Mouse (Mus musculus) neural tube, embryonic 14.5 days (tissue): Measurements from ENCODE around the gene Ano4. TPM values are rescaled to one million over a fixed set of nuclear protein-coding genes. Genes with fewer than 3 reads are reported as not detected.

Experiments
- ATAC-seq: fragments of 200-750 bp; cut with Nextera tagmentation; 2 replicates; pipeline ENCODE4 v1.8.0; 2017; ENCODE audit warnings: low read depth, mild to moderate bottlenecking, moderate TSS enrichment, moderate library complexity
- H3K27ac ChIP-seq: fragments of 300-500 bp; sonication (generic); 2 replicates; pipeline ENCODE4 v1.5.1; 2014; ENCODE audit warnings: low read depth, mild to moderate bottlenecking, control low read depth, low read length, moderate library complexity, mixed read lengths
- H3K27me3 ChIP-seq: fragments of 300-500 bp; sonication (generic); 2 replicates; pipeline ENCODE4 v1.6.1; 2014; ENCODE audit warnings: low read length; ENCODE audit not compliant: control insufficient read depth, insufficient read depth
- H3K36me3 ChIP-seq: fragments of 300-500 bp; sonication (generic); 2 replicates; pipeline ENCODE4 v1.6.1; 2014; ENCODE audit warnings: low read length, mixed read lengths; ENCODE audit not compliant: control insufficient read depth, insufficient read depth
- H3K4me1 ChIP-seq: fragments of 300-500 bp; sonication (generic); 2 replicates; pipeline ENCODE4 v1.6.1; 2014; ENCODE audit warnings: low read length; ENCODE audit not compliant: control insufficient read depth, insufficient read depth
- H3K4me2 ChIP-seq: fragments of 300-500 bp; sonication (generic); 2 replicates; pipeline ENCODE4 v1.6.1; 2014; ENCODE audit warnings: mild to moderate bottlenecking, low read depth, low read length, control low read depth
- H3K4me3 ChIP-seq: fragments of 300-500 bp; sonication (generic); 2 replicates; pipeline ENCODE4 v1.5.1; 2014; ENCODE audit warnings: low read depth, low read length, control low read depth, mixed read lengths
- H3K9ac ChIP-seq: fragments of 300-500 bp; sonication (generic); replicated peaks from 2 replicates; pipeline ENCODE4 v1.6.1; 2014; ENCODE audit warnings: low read depth, mild to moderate bottlenecking, control low read depth, low read length, mixed read lengths
- H3K9me3 ChIP-seq: fragments of 300-500 bp; sonication (generic); 2 replicates; pipeline ENCODE4 v1.6.1; 2016; ENCODE audit warnings: low read length; ENCODE audit not compliant: control insufficient read depth
- WGBS: fragments of 180-500 bp; shearing (Covaris S2); extraction: QIAGEN DNeasy Blood & Tissue Kit; methylation state at CpG from one replicate; pipeline ENCODE4 v1.1.7; 2014; 5-methylcytosine and 5-hydroxymethylcytosine counted together
- polyA plus RNA-seq: library from polyadenylated mRNA; unstranded; fragments of >200 nt; fragmentation: Nextera tagmentation; extraction: Ambion mirVana; gene quantifications from 2 replicates; pipeline ENCODE4 v1.2.1, GENCODE M21; 2014

Ano4 gene
- polyA plus RNA-seq, 1 experiment from 2014 or later: 15.4 TPM

DNA sequence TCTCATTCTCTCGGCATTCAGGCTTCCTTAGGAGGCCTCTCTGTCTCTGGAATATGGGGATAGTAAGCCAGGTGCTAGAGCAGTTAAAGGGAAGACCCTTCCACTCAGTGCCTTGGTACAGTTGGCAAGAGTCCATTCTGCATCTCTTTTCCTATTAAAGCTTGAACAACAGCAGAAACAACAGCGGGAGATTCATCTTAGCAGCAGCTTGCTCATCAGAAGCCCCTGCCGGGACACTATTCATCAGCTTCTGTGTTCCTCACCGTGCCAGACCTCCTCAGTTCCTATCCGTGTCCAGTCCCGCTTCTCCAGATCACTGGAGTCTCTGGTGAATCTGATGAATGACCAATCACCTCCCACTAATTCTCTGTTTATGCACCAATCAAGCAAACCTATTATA lies 128.5 kb downstream of the Ano4 start:
- Histone ChIP-seq H3K4me1 (no peaks in the 10 kb centered on the region), H3K27ac (no peak overlapping the region), H3K9me3 (no peaks in the 10 kb centered on the region), H3K4me3 (no peak overlapping the region), H3K27me3 (no peaks in the 10 kb centered on the region), H3K9ac (no peak overlapping the region), H3K36me3 (no peaks in the 10 kb centered on the region), H3K4me2 (no peak overlapping the region)
- 72% methylated on average over 6 of the region's 6 CpGs for WGBS
- ATAC-seq: no peak

DNA sequence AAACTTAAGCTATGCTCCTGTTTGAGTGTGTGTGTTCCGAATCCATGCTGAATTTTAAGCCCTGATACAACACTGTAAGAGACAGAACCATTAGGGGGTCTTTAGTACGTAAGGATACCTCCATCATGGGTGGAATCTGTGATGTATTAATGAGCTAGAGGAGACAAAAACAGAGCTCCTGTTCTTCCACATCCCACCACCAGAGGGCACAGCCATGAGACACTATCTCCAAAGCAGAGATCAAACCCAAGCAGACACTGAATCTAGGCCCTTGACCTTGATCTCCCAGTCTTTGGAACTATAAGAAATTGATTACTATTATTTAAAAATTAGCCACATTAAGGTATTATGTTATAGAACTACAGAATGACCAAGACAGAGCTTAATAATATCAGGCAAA lies 138.7 kb downstream of the Ano4 start:
- Histone ChIP-seq H3K9me3 (no peaks in the 10 kb centered on the region), H3K4me3 (no peak overlapping the region), H3K9ac (no peak overlapping the region), H3K4me1 (no peaks in the 10 kb centered on the region), H3K36me3 (no peaks in the 10 kb centered on the region), H3K27ac (no peak overlapping the region), H3K27me3 (no peaks in the 10 kb centered on the region), H3K4me2 (no peak overlapping the region)
- WGBS: 51% methylated on average over 2 of the region's 2 CpGs
- ATAC-seq: no peak

DNA sequence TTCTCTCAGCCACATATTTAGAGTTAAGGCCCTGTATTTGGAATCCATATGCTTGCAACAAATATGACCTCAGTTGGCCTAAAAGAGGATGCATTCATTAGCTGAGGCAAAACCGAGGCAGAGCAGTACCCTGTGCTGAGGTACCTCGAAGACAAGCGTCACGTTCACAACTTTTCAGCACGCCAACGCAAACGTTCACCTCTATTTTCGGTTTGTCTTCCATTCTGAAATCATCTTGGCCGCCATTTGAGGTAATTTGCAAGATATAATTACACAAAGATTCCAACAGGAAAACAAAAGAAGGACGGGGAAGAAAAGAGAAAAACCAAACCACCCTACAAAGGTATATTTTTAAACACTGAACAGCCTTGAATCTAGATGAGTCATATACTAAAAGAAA lies 148.1 kb downstream of the Ano4 start:
- Histone ChIP-seq H3K27me3 (no peaks in the 10 kb centered on the region), H3K27ac (no peak overlapping the region), H3K9ac (no peak overlapping the region), H3K9me3 (no peaks in the 10 kb centered on the region), H3K36me3 (no peaks in the 10 kb centered on the region), H3K4me1 (no peaks in the 10 kb centered on the region), H3K4me2 (no peak overlapping the region), H3K4me3 (no peak overlapping the region)
- no peak for ATAC-seq
- 94% methylated on average over 10 of the region's 10 CpGs for WGBS

DNA sequence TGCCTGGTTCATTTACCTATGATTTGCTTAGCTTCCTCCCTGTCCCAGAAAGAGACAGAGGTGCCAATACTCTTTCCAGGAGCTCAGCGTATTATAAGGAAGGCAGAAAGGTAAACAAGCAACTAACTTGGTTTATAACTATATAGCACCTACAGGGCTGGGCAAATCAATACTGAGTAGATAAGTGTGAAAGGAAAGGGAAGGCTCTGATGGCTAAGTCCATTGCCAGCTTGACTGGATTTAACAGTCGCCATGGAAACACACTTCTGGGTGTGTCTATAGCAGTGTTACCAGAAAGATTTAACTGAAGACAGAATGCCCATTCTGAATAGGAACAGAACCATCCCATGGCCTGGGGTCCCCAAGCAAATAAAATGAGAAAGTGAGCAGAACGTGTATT lies 149.5 kb downstream of the Ano4 start:
- no peaks in the 10 kb centered on the region for H3K9me3 ChIP-seq
- no peaks in the 10 kb centered on the region for H3K27me3 ChIP-seq
- no peaks in the 10 kb centered on the region for H3K4me1 ChIP-seq
- no peak overlapping the region for H3K9ac ChIP-seq
- no peak overlapping the region for H3K4me2 ChIP-seq
- no peak overlapping the region for H3K27ac ChIP-seq
- WGBS: 58% methylated on average over 3 of the region's 3 CpGs
- H3K4me3 ChIP-seq: no peak overlapping the region
- no peak for ATAC-seq
- no peaks in the 10 kb centered on the region for H3K36me3 ChIP-seq

DNA sequence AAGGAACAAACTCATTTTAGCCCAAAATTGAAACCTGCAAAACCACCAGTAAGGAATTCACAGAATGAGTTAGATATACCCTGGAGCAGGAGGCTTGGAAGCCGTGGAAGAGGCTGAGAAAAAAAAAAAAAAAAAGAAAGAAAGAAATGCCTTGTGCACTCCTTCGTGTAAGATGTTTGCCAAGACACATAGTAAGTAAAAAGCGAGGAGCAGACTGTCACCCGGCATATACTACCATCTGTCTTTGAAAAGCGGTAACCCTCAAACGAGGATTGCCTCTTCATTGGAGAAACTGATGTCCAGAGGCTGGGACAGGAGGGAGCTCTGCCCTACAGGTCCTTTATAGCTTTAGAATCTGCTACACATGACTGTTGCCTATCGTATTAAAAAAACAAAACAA lies 150.1 kb downstream of the Ano4 start:
- no peaks in the 10 kb centered on the region for H3K36me3 ChIP-seq
- no peaks in the 10 kb centered on the region for H3K27me3 ChIP-seq
- WGBS: 83% methylated on average over 7 of the region's 7 CpGs
- H3K4me1 ChIP-seq: no peaks in the 10 kb centered on the region
- no peak overlapping the region for H3K27ac ChIP-seq
- H3K9ac ChIP-seq: no peak overlapping the region
- ATAC-seq: no peak
- H3K4me2 ChIP-seq: no peak overlapping the region
- H3K4me3 ChIP-seq: no peak overlapping the region
- H3K9me3 ChIP-seq: no peaks in the 10 kb centered on the region

DNA sequence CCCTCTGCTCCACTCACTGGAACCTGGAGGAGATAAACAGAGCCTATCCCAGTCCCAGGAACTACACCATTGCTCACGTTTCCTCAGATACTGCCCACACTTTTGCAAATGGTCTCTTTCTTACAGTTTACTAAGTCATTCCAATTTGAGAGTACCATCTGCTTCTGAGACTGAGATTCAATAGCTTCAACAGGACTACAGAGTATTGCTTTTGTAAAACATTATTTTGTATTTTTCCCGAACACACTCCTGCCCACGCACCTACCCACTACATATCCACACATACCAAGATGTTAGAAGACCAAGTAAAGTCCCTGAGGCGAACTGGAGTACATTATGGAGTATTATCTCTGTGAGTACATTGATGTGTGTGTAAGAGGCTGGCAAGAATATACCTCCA lies 166.6 kb downstream of the Ano4 start:
- H3K27me3 ChIP-seq: no peaks in the 10 kb centered on the region
- H3K9me3 ChIP-seq: no peaks in the 10 kb centered on the region
- H3K4me3 ChIP-seq: no peak overlapping the region
- no peaks in the 10 kb centered on the region for H3K36me3 ChIP-seq
- no peak overlapping the region for H3K9ac ChIP-seq
- H3K27ac ChIP-seq: no peak overlapping the region
- no peak for ATAC-seq
- no peaks in the 10 kb centered on the region for H3K4me1 ChIP-seq
- no peak overlapping the region for H3K4me2 ChIP-seq
- 87% methylated on average over 4 of the region's 4 CpGs for WGBS

DNA sequence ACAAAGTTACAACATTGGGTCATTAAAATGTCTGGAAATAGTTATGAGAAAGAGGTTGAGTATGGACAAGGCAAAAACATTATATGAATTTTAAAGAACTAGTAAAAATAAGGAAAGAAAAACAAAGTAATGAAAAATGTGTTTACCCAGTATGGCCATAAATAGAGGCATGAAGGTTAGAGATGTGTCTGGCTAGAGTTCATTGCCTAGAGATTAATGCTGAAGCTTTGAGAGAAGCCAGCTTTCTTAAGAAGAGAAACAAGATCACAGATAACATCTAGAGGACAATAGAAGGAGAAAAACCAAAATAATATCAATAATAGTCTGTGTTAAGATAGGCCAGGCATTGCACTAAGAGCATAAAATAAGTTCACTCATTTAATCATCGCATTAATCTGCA lies 180.0 kb downstream of the Ano4 start:
- whole genome bisulfite sequencing: 90% methylated on average over 1 of the region's 1 CpGs
- ATAC-seq: no peak
- no peak overlapping the region for H3K4me3 ChIP-seq

DNA sequence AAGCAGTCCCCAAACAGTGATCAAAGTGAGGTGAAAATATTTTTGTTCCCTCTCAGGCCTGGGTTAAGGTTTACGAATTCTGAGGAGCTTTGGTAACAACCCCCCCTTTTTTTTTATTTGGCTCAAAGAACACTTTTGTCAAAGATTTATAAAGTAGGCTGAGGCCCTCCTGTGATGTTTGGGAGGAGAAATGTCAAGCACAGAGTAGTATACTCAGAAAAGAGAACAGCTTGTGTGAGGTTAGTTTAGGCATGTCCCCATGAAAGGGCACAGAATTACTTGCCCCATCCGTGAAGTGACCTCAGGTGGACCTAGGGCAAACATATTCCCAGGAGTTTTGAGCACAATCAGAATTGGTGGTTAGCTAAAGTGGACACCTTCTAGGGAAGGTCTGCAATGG lies 189.1 kb downstream of the Ano4 start:
- H3K9ac ChIP-seq: no peak overlapping the region
- no peaks in the 10 kb centered on the region for H3K36me3 ChIP-seq
- H3K4me1 ChIP-seq: no peaks in the 10 kb centered on the region
- no peak overlapping the region for H3K27ac ChIP-seq
- H3K4me2 ChIP-seq: no peak overlapping the region
- H3K9me3 ChIP-seq: no peaks in the 10 kb centered on the region
- no peak overlapping the region for H3K4me3 ChIP-seq
- WGBS: 79% methylated on average over 2 of the region's 2 CpGs
- H3K27me3 ChIP-seq: no peaks in the 10 kb centered on the region
- no peak for ATAC-seq

More for the DNA sequence above, 180.0 kb downstream of the Ano4 start:
- no peaks in the 10 kb centered on the region for H3K4me1 ChIP-seq
- no peak overlapping the region for H3K4me2 ChIP-seq
- H3K27me3 ChIP-seq: no peaks in the 10 kb centered on the region
- H3K9ac ChIP-seq: no peak overlapping the region
- H3K9me3 ChIP-seq: no peaks in the 10 kb centered on the region
- H3K27ac ChIP-seq: no peak overlapping the region
- H3K36me3 ChIP-seq: no peaks in the 10 kb centered on the region

DNA sequence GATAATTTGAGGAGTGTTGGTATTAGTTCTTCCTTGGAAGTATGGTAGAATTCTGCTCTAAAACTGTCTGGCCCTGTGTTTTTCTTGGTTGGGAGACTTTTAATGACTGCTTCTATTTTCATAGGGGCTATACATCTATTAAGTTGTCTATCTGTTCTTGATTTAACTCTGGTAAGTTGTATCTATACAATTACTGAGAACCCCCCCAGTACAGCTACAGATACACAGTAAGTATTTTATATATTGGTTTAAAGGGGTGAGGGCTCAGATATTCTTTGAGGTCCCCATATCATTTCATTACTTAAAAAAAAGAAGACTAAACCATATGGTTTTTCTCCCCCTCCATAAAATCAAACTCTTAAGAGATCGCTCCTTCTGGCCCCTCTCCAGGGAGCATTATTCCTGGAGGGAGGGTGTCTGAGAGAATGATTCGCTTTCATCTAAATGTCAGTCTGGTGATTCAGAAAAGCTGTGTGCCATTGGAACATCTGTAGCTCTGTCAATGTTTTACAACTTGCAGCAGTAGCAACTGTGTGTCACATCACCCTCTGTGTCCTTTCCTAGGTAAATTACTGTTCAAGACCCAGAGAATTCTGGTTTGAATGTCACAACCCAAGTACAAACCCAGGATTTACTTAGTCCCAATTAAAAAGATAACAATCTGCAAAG lies 189.6 kb downstream of the Ano4 start:
- H3K9ac ChIP-seq: no peak overlapping the region
- no peak overlapping the region for H3K4me2 ChIP-seq
- H3K4me1 ChIP-seq: no peaks in the 10 kb centered on the region
- ATAC-seq: no peak
- H3K27me3 ChIP-seq: no peaks in the 10 kb centered on the region
- 76% methylated on average over 2 of the region's 2 CpGs for WGBS
- H3K36me3 ChIP-seq: no peaks in the 10 kb centered on the region
- no peaks in the 10 kb centered on the region for H3K9me3 ChIP-seq
- H3K27ac ChIP-seq: no peak overlapping the region
- no peak overlapping the region for H3K4me3 ChIP-seq
